Mouse (Mus musculus): ENCODE results near the gene Ifnz. TPM values are rescaled to one million over a fixed set of nuclear protein-coding genes. Genes with fewer than 3 reads are reported as not detected.
"Not testable (repeated sequence)": the region's sequence is repeated elsewhere in the genome, so short reads cannot be mapped to it uniquely, and the experiment has no call there.

The Ifnz gene
- total and polyA plus RNA-seq, 3 experiments = not detected

DNA sequence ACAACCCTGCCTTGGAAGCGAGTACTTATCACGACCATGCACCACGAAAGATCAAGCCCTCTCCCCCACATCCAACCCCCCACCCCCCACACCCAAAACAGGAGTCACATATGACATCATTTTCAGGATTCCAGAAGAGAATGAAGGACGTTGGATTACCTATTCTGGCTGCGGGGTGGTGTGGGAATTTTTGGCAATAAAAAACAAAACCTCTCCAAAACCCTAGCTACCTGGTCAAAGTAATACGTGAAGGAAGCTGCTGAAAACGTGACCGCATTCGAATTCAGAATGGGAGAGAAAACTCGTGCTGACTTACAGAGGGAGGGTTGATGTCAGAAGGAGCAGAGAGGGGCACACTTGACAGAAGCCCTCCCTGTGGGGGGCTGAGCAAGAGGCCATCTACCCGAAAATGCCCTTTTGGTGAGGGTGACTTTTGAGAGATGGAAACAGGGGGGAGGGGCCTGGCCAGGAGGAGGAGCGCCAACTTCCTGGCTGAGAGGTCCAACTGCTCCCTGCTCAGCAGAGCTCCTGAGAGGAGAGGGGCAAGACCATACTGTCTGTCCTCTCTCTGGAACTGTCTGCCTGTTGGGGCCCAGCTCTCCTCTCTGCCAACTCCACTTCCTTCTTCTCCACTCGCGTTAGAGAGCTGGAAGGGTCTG lies 22.2 kb upstream of the Ifnz start, which contains the start of gene Gm13283:
Gm13283 (plus strand) TSS at position 510 of the 659 bp plus-strand sequence.
- DNase-seq (ENCODE audit: extremely low read depth); H3K79me2 ChIP-seq (replicated peaks; ENCODE audit: control insufficient read depth, extremely low read depth, insufficient read depth, poor library complexity, severe bottlenecking); H3K36me3 ChIP-seq (replicated peaks in 1 of 2; ENCODE audit: control insufficient read depth in 1 of 2, insufficient read depth in 1 of 2, low read length in 1 of 2); in situ Hi-C loops (cut with MboI; ENCODE audit: low pct_ligation_motif_present, low pct_unique_long_range_greater_than_20kb, low sequenced_read_pairs); dilution Hi-C loops (cut with MboI; ENCODE audit: extremely low pct_ligation_motif_present, extremely low pct_unique_long_range_greater_than_20kb, low sequenced_read_pairs); H3K4me1 ChIP-seq (ENCODE audit: control insufficient read depth in 1 of 2, insufficient read depth in 2 of 2); H3K27me3 ChIP-seq (replicated peaks); H3K9me3 ChIP-seq (replicated peaks; ENCODE audit: low read length); H3K27ac ChIP-seq (ENCODE audit: insufficient read depth, low read depth): not testable (repeated sequence)
- peak; percentile 34; the same call in 1 of the 2 replicates for TF ChIP-seq BHLHE40 (IDR thresholded peaks at IDR 0.05; ENCODE audit: low read depth, low read length)
- TF ChIP-seq ZMIZ1 (IDR thresholded peaks at IDR 0.05; ENCODE audit: low read depth, low read length) = peak; percentile 32; the same call in 1 of the 2 replicates
- H3K4me2 ChIP-seq (ENCODE audit: insufficient read depth, low read depth, poor library complexity, severe bottlenecking) = peak within 1 kb of the TSS; percentile 56; the same call in 1 of the 2 replicates
- peak within 1 kb of the TSS; percentile 60; the same call in 1 of the 2 replicates for H3K9ac ChIP-seq (ENCODE audit: insufficient read depth, low read depth)
- H3K4me3 ChIP-seq (replicated peaks in 1 of 3; ENCODE audit: low read depth in 2 of 3, low read length in 2 of 3, poor library complexity in 1 of 3) = peak within 1 kb of the TSS in 1 of 3 experiments; percentile 63

DNA sequence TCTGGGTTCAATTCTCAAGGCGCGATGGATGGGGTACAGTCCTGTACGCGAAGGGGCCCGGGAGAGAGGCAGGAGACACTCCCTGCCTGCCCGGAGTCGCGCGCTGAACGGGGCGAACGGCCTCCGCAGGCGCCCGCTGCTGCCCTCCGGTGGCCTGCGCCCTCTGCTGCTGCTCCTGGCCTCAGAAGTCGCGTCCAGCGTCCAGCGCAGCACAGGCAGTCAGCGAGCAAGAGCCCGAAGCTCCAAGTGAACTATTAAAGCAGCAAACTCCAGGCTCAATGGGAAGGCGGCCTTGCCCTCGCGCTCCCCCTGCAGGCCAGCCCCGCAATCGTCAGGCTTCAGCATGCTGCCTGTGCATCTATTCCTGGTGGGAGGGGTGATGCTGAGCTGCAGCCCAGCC lies 21.5 kb upstream of the Ifnz start:
- in situ Hi-C loops (cut with MboI; ENCODE audit: low pct_ligation_motif_present, low pct_unique_long_range_greater_than_20kb, low sequenced_read_pairs); H3K27ac ChIP-seq (ENCODE audit: insufficient read depth, low read depth); H3K9me3 ChIP-seq (replicated peaks; ENCODE audit: low read length); H3K79me2 ChIP-seq (replicated peaks; ENCODE audit: control insufficient read depth, extremely low read depth, insufficient read depth, poor library complexity, severe bottlenecking); dilution Hi-C loops (cut with MboI; ENCODE audit: extremely low pct_ligation_motif_present, extremely low pct_unique_long_range_greater_than_20kb, low sequenced_read_pairs); H3K36me3 ChIP-seq (replicated peaks in 1 of 2; ENCODE audit: control insufficient read depth in 1 of 2, insufficient read depth in 1 of 2, low read length in 1 of 2); H3K4me1 ChIP-seq (ENCODE audit: control insufficient read depth in 1 of 2, insufficient read depth in 2 of 2); H3K27me3 ChIP-seq (replicated peaks): not testable (repeated sequence)
- TF ChIP-seq UBTF (IDR thresholded peaks at IDR 0.05; ENCODE audit: low read depth, low read length) = 0 out of 2 replicates have a peak, but pooled peaks have one; percentile 42
- peak in 1 of 2 experiments; percentile 42; a peak in 2 of 4 replicates for TF ChIP-seq CTCF (conservative IDR thresholded peaks at IDR 0.05 in 1 of 2, IDR thresholded peaks at IDR 0.05 in 1 of 2; ENCODE audit: low read depth in 2 of 2, low read length in 2 of 2)
- Histone ChIP-seq H3K4me2 (ENCODE audit: insufficient read depth, low read depth, poor library complexity, severe bottlenecking) (peak overlapping the region; percentile 56; the same call in 1 of the 2 replicates), H3K9ac (ENCODE audit: insufficient read depth, low read depth) (peak overlapping the region; percentile 60; the same call in 1 of the 2 replicates), H3K4me3 (replicated peaks in 1 of 3; ENCODE audit: low read depth in 2 of 3, low read length in 2 of 3, poor library complexity in 1 of 3) (peak overlapping the region in 1 of 3 experiments; percentile 63)
- DNase-seq (ENCODE audit: extremely low read depth) = peak; percentile 56

DNA sequence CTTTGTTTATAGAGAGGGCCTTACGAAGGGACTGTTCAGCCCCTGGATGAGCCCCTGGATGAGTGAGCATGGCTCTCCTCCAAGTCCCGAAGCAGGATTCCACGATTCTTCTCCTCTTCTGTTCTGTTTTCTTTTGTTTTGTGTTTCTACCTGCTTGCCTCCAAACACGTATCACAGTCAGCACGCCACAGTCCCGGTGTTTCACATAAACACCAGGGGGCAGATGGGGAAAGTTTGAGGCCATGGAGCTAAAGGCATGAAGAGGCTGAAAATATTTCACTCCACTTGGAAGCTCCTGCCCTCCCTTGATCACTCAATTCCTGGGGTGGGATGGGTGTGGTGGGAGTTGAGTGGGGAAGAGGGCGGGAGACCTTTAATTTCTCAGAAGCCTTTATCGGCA lies 20.2 kb upstream of the Ifnz start:
- H3K27me3 ChIP-seq (replicated peaks); H3K4me3 ChIP-seq (replicated peaks in 1 of 3; ENCODE audit: low read depth in 2 of 3, low read length in 2 of 3, poor library complexity in 1 of 3); H3K9me3 ChIP-seq (replicated peaks; ENCODE audit: low read length); H3K9ac ChIP-seq (ENCODE audit: insufficient read depth, low read depth); H3K4me1 ChIP-seq (ENCODE audit: control insufficient read depth in 1 of 2, insufficient read depth in 2 of 2); DNase-seq (ENCODE audit: extremely low read depth); H3K27ac ChIP-seq (ENCODE audit: insufficient read depth, low read depth); H3K4me2 ChIP-seq (ENCODE audit: insufficient read depth, low read depth, poor library complexity, severe bottlenecking); H3K79me2 ChIP-seq (replicated peaks; ENCODE audit: control insufficient read depth, extremely low read depth, insufficient read depth, poor library complexity, severe bottlenecking); in situ Hi-C loops (cut with MboI; ENCODE audit: low pct_ligation_motif_present, low pct_unique_long_range_greater_than_20kb, low sequenced_read_pairs); H3K36me3 ChIP-seq (replicated peaks in 1 of 2; ENCODE audit: control insufficient read depth in 1 of 2, insufficient read depth in 1 of 2, low read length in 1 of 2); dilution Hi-C loops (cut with MboI; ENCODE audit: extremely low pct_ligation_motif_present, extremely low pct_unique_long_range_greater_than_20kb, low sequenced_read_pairs): not testable (repeated sequence)

DNA sequence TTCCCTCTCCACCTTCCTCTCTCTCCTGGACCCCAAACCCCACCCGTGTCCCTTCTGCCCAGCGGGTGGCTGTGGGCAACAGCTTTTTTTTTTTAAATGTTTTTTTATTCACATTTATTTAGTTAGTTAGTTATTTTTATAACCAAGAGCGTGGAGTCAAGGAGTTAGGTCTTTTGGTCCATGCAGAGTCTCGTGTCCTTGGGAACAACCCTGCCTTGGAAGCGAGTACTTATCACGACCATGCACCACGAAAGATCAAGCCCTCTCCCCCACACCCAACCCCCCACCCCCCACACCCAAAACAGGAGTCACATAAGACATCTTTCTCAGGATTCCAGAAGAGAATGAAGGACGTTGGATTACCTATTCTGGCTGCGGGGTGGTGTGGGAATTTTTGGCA lies 19.6 kb upstream of the Ifnz start:
- H3K4me1 ChIP-seq (ENCODE audit: control insufficient read depth in 1 of 2, insufficient read depth in 2 of 2); H3K9ac ChIP-seq (ENCODE audit: insufficient read depth, low read depth); in situ Hi-C loops (cut with MboI; ENCODE audit: low pct_ligation_motif_present, low pct_unique_long_range_greater_than_20kb, low sequenced_read_pairs); H3K9me3 ChIP-seq (replicated peaks; ENCODE audit: low read length); H3K27me3 ChIP-seq (replicated peaks); dilution Hi-C loops (cut with MboI; ENCODE audit: extremely low pct_ligation_motif_present, extremely low pct_unique_long_range_greater_than_20kb, low sequenced_read_pairs); H3K4me3 ChIP-seq (replicated peaks in 1 of 3; ENCODE audit: low read depth in 2 of 3, low read length in 2 of 3, poor library complexity in 1 of 3); H3K79me2 ChIP-seq (replicated peaks; ENCODE audit: control insufficient read depth, extremely low read depth, insufficient read depth, poor library complexity, severe bottlenecking); H3K27ac ChIP-seq (ENCODE audit: insufficient read depth, low read depth); H3K36me3 ChIP-seq (replicated peaks in 1 of 2; ENCODE audit: control insufficient read depth in 1 of 2, insufficient read depth in 1 of 2, low read length in 1 of 2); DNase-seq (ENCODE audit: extremely low read depth): not testable (repeated sequence)
- H3K4me2 ChIP-seq (ENCODE audit: insufficient read depth, low read depth, poor library complexity, severe bottlenecking) = peak overlapping the region; percentile 85; the same call in 1 of the 2 replicates

Measured in CH12.LX (cell line).